10 mouse cellular contexts compared by ENCODE assay signal in genomic region chr13:93517223-93517622, GRCm38 (mm10).
"Had no signal": no experiment of that assay in that cellular context is flagged by ENCODE, and none has a peak within 500 bp of the region (broad histone marks: within the 10 kb centered on the region; RNA-seq: fewer than 3 reads in every experiment).

No protein-coding gene starts in this region.

- H3K9me3 ChIP-seq: limb, embryonic 12.5 days; liver, embryonic 12.5 days; midbrain, embryonic 15.5 days; neural tube, embryonic 12.5 days had no signal

- ATAC-seq: liver, embryonic 12.5 days; midbrain, embryonic 15.5 days had no signal

- DNase-seq: kidney, adult 18-20 months; kidney, postnatal 14 days; layer of hippocampus, adult 9-11 months; layer of hippocampus, postnatal 36 days; lung, postnatal 36 days had no signal

- H3K4me3 ChIP-seq: limb, embryonic 12.5 days; liver, embryonic 12.5 days; midbrain, embryonic 15.5 days; neural tube, embryonic 12.5 days had no signal

- H3K4me1 ChIP-seq: liver, embryonic 12.5 days; midbrain, embryonic 15.5 days; neural tube, embryonic 12.5 days had no signal

- H3K27me3 ChIP-seq: limb, embryonic 12.5 days; liver, embryonic 12.5 days; midbrain, embryonic 15.5 days; neural tube, embryonic 12.5 days had no signal

- H3K27ac ChIP-seq: limb, embryonic 12.5 days; liver, embryonic 12.5 days; midbrain, embryonic 15.5 days; neural tube, embryonic 12.5 days; stomach, postnatal 0 days had no signal

- H3K4me2 ChIP-seq: limb, embryonic 12.5 days; liver, embryonic 12.5 days; midbrain, embryonic 15.5 days; neural tube, embryonic 12.5 days had no signal

- H3K9ac ChIP-seq: limb, embryonic 12.5 days; liver, embryonic 12.5 days; midbrain, embryonic 15.5 days; neural tube, embryonic 12.5 days had no signal

- H3K36me3 ChIP-seq: limb, embryonic 12.5 days; liver, embryonic 12.5 days; midbrain, embryonic 15.5 days; neural tube, embryonic 12.5 days had no signal
